Mouse (Mus musculus) spleen, adult 18-20 months (tissue): ENCODE data around the gene Gm14288.
"Not testable (repeated sequence)": the region's sequence is repeated elsewhere in the genome, so short reads cannot be mapped to it uniquely, and the experiment has no call there.

ENCODE experiments used
- DNase-seq, 2 experiments: peaks; one replicate each; pipeline ENCODE4 v3.0.0; 2022; ENCODE audit warnings: mixed read lengths in 2 of 2

Gene Gm14288

GRCm38 (mm10) chr2:175800993-175801392, at the start of gene Gm14288:
Gm14288 (minus strand) TSS chr2:175801093.
- DNase-seq = not testable (repeated sequence)

- not testable (repeated sequence) for DNase-seq
These were observed 59.7 kb downstream of the Gm14288 start, which contains the start of gene Gm2007 for GRCm38 (mm10) chr2:175741237-175741636. Gm2007 (plus strand) TSS chr2:175741537.
